Mouse (Mus musculus): ENCODE results near the gene Ccdc96.

GRCm38 (mm10) chr5:36526921-36527320 is 42.5 kb downstream of the Ccdc96 start:
- TF ChIP-seq POLR2A (IDR thresholded peaks at IDR 0.05; ENCODE audit: extremely low read depth, insufficient read depth, low read length), result no peak
- no peak for TF ChIP-seq CTCF (IDR thresholded peaks at IDR 0.05; ENCODE audit: low read depth, low read length)

All from liver, adult 2 months (tissue).